Mouse (Mus musculus) heart, embryonic 11.5 days (tissue): ENCODE measurements around the gene Impg2. TPM values are rescaled to one million over a fixed set of nuclear protein-coding genes. Genes with fewer than 3 reads are reported as not detected.

Experiments used
- ATAC-seq: fragments of 200-750 bp; cut with Nextera tagmentation; replicated peaks from 2 replicates; pipeline ENCODE4 v1.8.0; 2017; ENCODE audit warnings: moderate library complexity; ENCODE audit not compliant: insufficient number of reproducible peaks, low FRiP score, low TSS enrichment
- H3K27ac ChIP-seq: fragments of 300-500 bp; sonication (generic); 2 replicates; pipeline ENCODE4 v1.5.1; 2014; ENCODE audit warnings: mild to moderate bottlenecking, low read depth, low read length
- H3K27me3 ChIP-seq: fragments of 300-500 bp; sonication (generic); 2 replicates; pipeline ENCODE4 v1.6.1; 2014; ENCODE audit warnings: mild to moderate bottlenecking, low read length, mixed read lengths; ENCODE audit not compliant: control insufficient read depth, insufficient read depth
- H3K36me3 ChIP-seq: fragments of 300-500 bp; sonication (generic); 2 replicates; pipeline ENCODE4 v1.6.1; 2014; ENCODE audit warnings: mild to moderate bottlenecking, low read length, moderate library complexity, mixed read lengths; ENCODE audit not compliant: control insufficient read depth, insufficient read depth
- H3K4me1 ChIP-seq: fragments of 300-500 bp; sonication (generic); 2 replicates; pipeline ENCODE4 v1.6.1; 2014; ENCODE audit warnings: low read length; ENCODE audit not compliant: control insufficient read depth, insufficient read depth
- H3K4me2 ChIP-seq: fragments of 300-500 bp; sonication (generic); 2 replicates; pipeline ENCODE4 v1.6.1; 2014; ENCODE audit warnings: mild to moderate bottlenecking, moderate library complexity
- H3K4me3 ChIP-seq: fragments of 300-500 bp; sonication (generic); 2 replicates; pipeline ENCODE4 v1.5.1; 2014; ENCODE audit warnings: low read depth, low read length
- H3K9ac ChIP-seq: fragments of 300-500 bp; sonication (generic); 2 replicates; pipeline ENCODE4 v1.6.1; 2014; ENCODE audit warnings: mild to moderate bottlenecking, low read depth, low read length, moderate library complexity
- H3K9me3 ChIP-seq: fragments of 300-500 bp; sonication (generic); replicated peaks from 2 replicates; pipeline ENCODE4 v1.6.1; 2016; ENCODE audit warnings: low read length; ENCODE audit not compliant: control insufficient read depth
- WGBS: fragments of 180-500 bp; shearing (Covaris S2); extraction: QIAGEN DNeasy Blood & Tissue Kit; methylation state at CpG from one replicate; pipeline ENCODE4 v1.1.7; 2014; ENCODE audit not compliant: insufficient replicate concordance; 5-methylcytosine and 5-hydroxymethylcytosine counted together
- polyA plus RNA-seq: library from polyadenylated mRNA; unstranded; fragments of >200 nt; fragmentation: Nextera tagmentation; extraction: Ambion mirVana; gene quantifications from 2 replicates; pipeline ENCODE4 v1.2.1, GENCODE M21; 2014

Gene Impg2
- polyA plus RNA-seq, 1 experiment from 2014 or later = 0.11 TPM

GRCm38 (mm10) chr16:56231300-56231699 is 27.2 kb downstream of the Impg2 start:
- H3K9me3 ChIP-seq = no peaks in the 10 kb centered on the region
- no peak overlapping the region for H3K4me3 ChIP-seq
- 37% methylated on average over 10 of the region's 10 CpGs for WGBS
- H3K9ac ChIP-seq = no peak overlapping the region
- H3K4me1 ChIP-seq = no peaks in the 10 kb centered on the region
- H3K27me3 ChIP-seq = no peaks in the 10 kb centered on the region
- no peak overlapping the region for H3K4me2 ChIP-seq
- no peak for ATAC-seq
- H3K27ac ChIP-seq = no peak overlapping the region
- H3K36me3 ChIP-seq = no peaks in the 10 kb centered on the region

GRCm38 (mm10) chr16:56232736-56233135 is 28.6 kb downstream of the Impg2 start:
- no peak overlapping the region for H3K4me2 ChIP-seq
- no peak for ATAC-seq
- H3K27me3 ChIP-seq = no peaks in the 10 kb centered on the region
- H3K9me3 ChIP-seq = no peaks in the 10 kb centered on the region
- no peak overlapping the region for H3K27ac ChIP-seq
- H3K9ac ChIP-seq = no peak overlapping the region
- 80% methylated on average over 10 of the region's 10 CpGs for WGBS
- no peaks in the 10 kb centered on the region for H3K36me3 ChIP-seq
- H3K4me1 ChIP-seq = no peaks in the 10 kb centered on the region
- H3K4me3 ChIP-seq = no peak overlapping the region

- 86% methylated on average over 3 of the region's 3 CpGs for WGBS
Measured at GRCm38 (mm10) chr16:56246031-56246430, 41.9 kb downstream of the Impg2 start.

GRCm38 (mm10) chr16:56273917-56274316 is 69.8 kb downstream of the Impg2 start:
- 46% methylated on average over 1 of the region's 1 CpGs for WGBS
- ATAC-seq = no peak

More at GRCm38 (mm10) chr16:56246031-56246430, 41.9 kb downstream of the Impg2 start:
- Histone ChIP-seq H3K4me1 (no peaks in the 10 kb centered on the region), H3K36me3 (no peaks in the 10 kb centered on the region), H3K4me3 (no peak overlapping the region), H3K9me3 (no peaks in the 10 kb centered on the region), H3K27ac (no peak overlapping the region), H3K27me3 (no peaks in the 10 kb centered on the region), H3K9ac (no peak overlapping the region), H3K4me2 (no peak overlapping the region)
- no peak for ATAC-seq

GRCm38 (mm10) chr16:56279060-56279459 is 74.9 kb downstream of the Impg2 start:
- Histone ChIP-seq H3K9me3 (no peaks in the 10 kb centered on the region), H3K4me3 (no peak overlapping the region), H3K4me1 (no peaks in the 10 kb centered on the region), H3K4me2 (no peak overlapping the region), H3K36me3 (no peaks in the 10 kb centered on the region), H3K27me3 (no peaks in the 10 kb centered on the region), H3K9ac (no peak overlapping the region), H3K27ac (no peak overlapping the region)
- WGBS = 70% methylated on average over 9 of the region's 9 CpGs
- no peak for ATAC-seq

More at GRCm38 (mm10) chr16:56273917-56274316, 69.8 kb downstream of the Impg2 start:
- Histone ChIP-seq H3K9me3 (no peaks in the 10 kb centered on the region), H3K4me1 (no peaks in the 10 kb centered on the region), H3K4me3 (no peak overlapping the region), H3K36me3 (no peaks in the 10 kb centered on the region), H3K27ac (no peak overlapping the region), H3K4me2 (no peak overlapping the region), H3K27me3 (no peaks in the 10 kb centered on the region), H3K9ac (no peak overlapping the region)

- no peak overlapping the region for H3K27ac ChIP-seq
- ATAC-seq = no peak
- H3K4me3 ChIP-seq = no peak overlapping the region
- H3K9me3 ChIP-seq = no peaks in the 10 kb centered on the region
- no peaks in the 10 kb centered on the region for H3K36me3 ChIP-seq
- H3K9ac ChIP-seq = no peak overlapping the region
- H3K4me2 ChIP-seq = no peak overlapping the region
- no peaks in the 10 kb centered on the region for H3K27me3 ChIP-seq
- no peaks in the 10 kb centered on the region for H3K4me1 ChIP-seq
Measured at GRCm38 (mm10) chr16:56279752-56280151, 75.6 kb downstream of the Impg2 start.

- ATAC-seq = no peak
Measured at GRCm38 (mm10) chr16:56281336-56281735, 77.2 kb downstream of the Impg2 start.

GRCm38 (mm10) chr16:56283330-56283729 is 79.2 kb downstream of the Impg2 start:
- no peak for ATAC-seq
- H3K4me1 ChIP-seq = no peaks in the 10 kb centered on the region
- 86% methylated on average over 1 of the region's 1 CpGs for WGBS
- H3K9ac ChIP-seq = no peak overlapping the region
- H3K4me2 ChIP-seq = no peak overlapping the region
- no peak overlapping the region for H3K4me3 ChIP-seq
- H3K27ac ChIP-seq = no peak overlapping the region
- no peaks in the 10 kb centered on the region for H3K27me3 ChIP-seq
- H3K36me3 ChIP-seq = no peaks in the 10 kb centered on the region
- H3K9me3 ChIP-seq = no peaks in the 10 kb centered on the region

More at GRCm38 (mm10) chr16:56281336-56281735, 77.2 kb downstream of the Impg2 start:
- H3K9ac ChIP-seq = no peak overlapping the region
- 71% methylated on average over 4 of the region's 4 CpGs for WGBS
- no peaks in the 10 kb centered on the region for H3K27me3 ChIP-seq
- H3K4me1 ChIP-seq = no peaks in the 10 kb centered on the region
- H3K27ac ChIP-seq = no peak overlapping the region
- H3K9me3 ChIP-seq = no peaks in the 10 kb centered on the region
- H3K4me3 ChIP-seq = no peak overlapping the region
- H3K4me2 ChIP-seq = no peak overlapping the region
- H3K36me3 ChIP-seq = no peaks in the 10 kb centered on the region

GRCm38 (mm10) chr16:56283873-56284272 is 79.8 kb downstream of the Impg2 start:
- no peaks in the 10 kb centered on the region for H3K27me3 ChIP-seq
- ATAC-seq = no peak
- H3K9me3 ChIP-seq = no peaks in the 10 kb centered on the region
- no peak overlapping the region for H3K27ac ChIP-seq
- WGBS = 74% methylated on average over 1 of the region's 1 CpGs
- no peaks in the 10 kb centered on the region for H3K36me3 ChIP-seq
- H3K4me3 ChIP-seq = no peak overlapping the region
- no peak overlapping the region for H3K4me2 ChIP-seq
- no peak overlapping the region for H3K9ac ChIP-seq
- no peaks in the 10 kb centered on the region for H3K4me1 ChIP-seq
